Mouse (Mus musculus) limb, embryonic 11.5 days (tissue): ENCODE data around the gene Muc13. TPM values are rescaled to one million over a fixed set of nuclear protein-coding genes. Genes with fewer than 3 reads are reported as not detected.

Experiments used
- ATAC-seq: fragments of 200-750 bp; cut with Nextera tagmentation; 2 replicates; pipeline ENCODE4 v1.8.0; 2017; ENCODE audit warnings: low read depth; ENCODE audit not compliant: insufficient number of reproducible peaks, low FRiP score, low TSS enrichment
- DNase-seq: peaks from one replicate; pipeline ENCODE4 v3.0.0-alpha.2; 2015; ENCODE audit warnings: low spot score
- H3K27ac ChIP-seq: fragments of 300-500 bp; sonication (generic); replicated peaks from 2 replicates; pipeline ENCODE4 v1.5.1; 2014; ENCODE audit warnings: low read depth, mild to moderate bottlenecking, low read length
- H3K27me3 ChIP-seq: fragments of 300-500 bp; sonication (generic); 2 replicates; pipeline ENCODE4 v1.6.1; 2014; ENCODE audit warnings: mild to moderate bottlenecking, low read length, mixed read lengths; ENCODE audit not compliant: control insufficient read depth, insufficient read depth
- H3K36me3 ChIP-seq: fragments of 300-500 bp; sonication (generic); 2 replicates; pipeline ENCODE4 v1.6.1; 2014; ENCODE audit warnings: mild to moderate bottlenecking, low read length, moderate library complexity, mixed read lengths; ENCODE audit not compliant: control insufficient read depth, insufficient read depth
- H3K4me1 ChIP-seq: fragments of 300-500 bp; sonication (generic); 2 replicates; pipeline ENCODE4 v1.6.1; 2014; ENCODE audit warnings: low read length, mixed read lengths; ENCODE audit not compliant: control insufficient read depth, insufficient read depth
- H3K4me2 ChIP-seq: fragments of 300-500 bp; sonication (generic); 2 replicates; pipeline ENCODE4 v1.6.1; 2014; ENCODE audit warnings: low read depth, mild to moderate bottlenecking, moderate library complexity; ENCODE audit not compliant: severe bottlenecking
- H3K4me3 ChIP-seq: fragments of 300-500 bp; sonication (generic); 2 replicates; pipeline ENCODE4 v1.5.1; 2014; ENCODE audit warnings: low read depth, low read length
- H3K9ac ChIP-seq: fragments of 300-500 bp; sonication (generic); 2 replicates; pipeline ENCODE4 v1.6.1; 2014; ENCODE audit warnings: mild to moderate bottlenecking, low read length
- H3K9me3 ChIP-seq: fragments of 300-500 bp; sonication (generic); 2 replicates; pipeline ENCODE4 v1.6.1; 2016; ENCODE audit warnings: low read length; ENCODE audit not compliant: control insufficient read depth
- WGBS: fragments of 180-500 bp; shearing (Covaris S2); extraction: QIAGEN DNeasy Blood & Tissue Kit; methylation state at CpG from one replicate; pipeline ENCODE4 v1.1.7; 2014; 5-methylcytosine and 5-hydroxymethylcytosine counted together
- polyA plus RNA-seq: library from polyadenylated mRNA; unstranded; fragments of >200 nt; fragmentation: Nextera tagmentation; extraction: Ambion mirVana; gene quantifications from 2 replicates; pipeline ENCODE4 v1.2.1, GENCODE M21; 2014

Muc13 gene
- polyA plus RNA-seq, 1 experiment from 2014 or later, result 0.15 TPM

DNA sequence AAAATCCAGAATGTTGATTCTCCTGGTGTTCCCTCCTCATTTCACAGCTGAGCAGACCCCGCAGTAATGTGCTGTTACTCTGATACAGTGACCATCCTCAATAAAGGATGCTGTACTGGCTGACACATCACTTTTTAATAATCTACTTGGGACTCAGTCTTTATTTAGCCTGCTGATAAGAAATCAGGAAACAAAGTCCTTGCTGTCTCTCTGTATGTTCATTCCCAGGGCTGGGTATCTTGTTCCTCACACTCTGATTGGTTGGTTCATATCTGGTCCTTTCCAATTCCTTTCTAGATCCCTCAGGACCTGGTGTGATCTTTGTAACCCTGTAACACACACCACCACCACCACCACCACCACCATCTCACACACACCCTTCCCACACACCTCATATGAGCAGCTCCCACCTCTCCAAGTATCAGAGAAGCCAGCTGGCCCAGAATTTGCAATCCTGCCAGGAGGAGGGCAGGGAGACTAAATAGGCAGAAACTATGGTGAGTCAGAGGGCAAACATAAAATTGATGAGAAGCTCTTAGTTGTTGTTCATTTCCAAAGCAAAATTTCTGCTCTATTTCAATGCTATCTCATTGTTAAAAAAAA is 18.0 kb upstream of the Muc13 start:
- no peak for ATAC-seq
- Histone ChIP-seq H3K4me2 (no peak overlapping the region), H3K9ac (no peak overlapping the region), H3K4me1 (no peaks in the 10 kb centered on the region), H3K27ac (no peak overlapping the region), H3K9me3 (no peaks in the 10 kb centered on the region), H3K4me3 (no peak overlapping the region), H3K27me3 (no peaks in the 10 kb centered on the region), H3K36me3 (no peaks in the 10 kb centered on the region)
- no peak for DNase-seq
- 93% methylated on average over 1 of the region's 1 CpGs for WGBS

DNA sequence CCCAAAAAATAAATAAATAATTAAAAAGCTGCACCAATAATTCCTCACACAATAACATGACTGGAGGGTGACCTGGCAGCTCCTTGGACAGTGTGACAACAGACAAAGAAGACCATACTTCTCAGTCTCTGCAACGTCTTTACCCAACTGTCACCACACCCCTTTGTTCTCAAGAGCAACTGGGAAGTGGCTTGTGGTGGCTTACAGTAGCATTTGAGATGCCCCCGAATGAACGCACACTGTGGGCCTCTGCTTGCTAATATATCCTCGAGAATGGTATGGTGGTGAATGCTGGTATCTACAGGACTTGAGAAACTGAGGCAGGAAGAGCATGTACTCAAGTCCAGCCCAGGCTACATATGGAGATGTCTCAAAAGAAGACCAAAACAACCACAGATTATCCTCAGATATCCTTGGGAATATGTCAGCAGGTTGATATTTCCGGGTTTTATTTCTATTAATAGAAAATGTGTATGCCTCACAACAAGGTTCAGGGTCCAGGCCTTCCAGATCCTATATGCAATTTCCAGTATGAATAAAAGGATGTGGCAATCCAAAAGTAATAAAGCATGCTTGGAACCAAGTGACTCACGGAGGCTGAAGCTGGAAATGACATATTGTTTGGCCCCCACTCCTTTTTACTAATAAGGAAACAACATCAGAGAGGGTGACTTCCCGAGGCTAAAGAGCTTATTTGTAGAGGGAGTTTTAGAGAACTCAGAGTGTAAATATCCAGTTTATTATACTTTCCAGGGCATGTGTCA is 16.9 kb upstream of the Muc13 start:
- H3K9ac ChIP-seq, result no peak overlapping the region
- no peak overlapping the region for H3K4me2 ChIP-seq
- no peaks in the 10 kb centered on the region for H3K4me1 ChIP-seq
- no peaks in the 10 kb centered on the region for H3K36me3 ChIP-seq
- WGBS, result 85% methylated on average over 7 of the region's 7 CpGs
- ATAC-seq (no peak), DNase-seq (no peak)
- no peak overlapping the region for H3K27ac ChIP-seq
- H3K27me3 ChIP-seq, result no peaks in the 10 kb centered on the region
- no peaks in the 10 kb centered on the region for H3K9me3 ChIP-seq
- no peak overlapping the region for H3K4me3 ChIP-seq

DNA sequence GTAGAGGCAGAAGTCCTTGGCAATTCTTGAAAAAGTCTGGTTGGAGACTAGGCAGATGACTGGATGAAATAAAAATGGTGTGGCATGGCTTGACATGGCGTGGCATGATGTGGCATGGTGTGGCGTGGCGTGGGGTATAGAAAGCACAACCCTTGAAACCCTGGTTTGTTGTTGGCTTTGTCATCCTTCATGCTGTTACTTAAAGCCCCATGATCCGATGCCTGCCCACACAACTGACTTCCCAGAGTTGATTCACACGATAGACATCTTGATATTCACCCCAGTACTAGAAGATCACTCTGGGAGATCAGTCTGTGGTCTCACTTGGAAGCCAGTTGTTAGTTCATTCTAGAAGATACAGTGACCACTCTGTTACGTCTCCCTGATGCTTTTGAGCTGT is 16.2 kb upstream of the Muc13 start:
- WGBS, result 86% methylated on average over 6 of the region's 6 CpGs
- ATAC-seq (no peak), DNase-seq (no peak)
- Histone ChIP-seq H3K4me1 (no peaks in the 10 kb centered on the region), H3K4me2 (no peak overlapping the region), H3K27me3 (no peaks in the 10 kb centered on the region), H3K4me3 (no peak overlapping the region), H3K36me3 (no peaks in the 10 kb centered on the region), H3K27ac (no peak overlapping the region), H3K9ac (no peak overlapping the region), H3K9me3 (no peaks in the 10 kb centered on the region)

GRCm38 (mm10) chr16:33781789-33782728 is 11.8 kb upstream of the Muc13 start:
- DNase-seq, result no peak
- Histone ChIP-seq H3K4me2 (no peak overlapping the region), H3K27ac (no peak overlapping the region), H3K9ac (no peak overlapping the region), H3K4me1 (no peaks in the 10 kb centered on the region), H3K9me3 (no peaks in the 10 kb centered on the region), H3K4me3 (no peak overlapping the region), H3K27me3 (no peaks in the 10 kb centered on the region), H3K36me3 (no peaks in the 10 kb centered on the region)
- 71% methylated on average over 5 of the region's 5 CpGs for WGBS
- ATAC-seq, result no peak

DNA sequence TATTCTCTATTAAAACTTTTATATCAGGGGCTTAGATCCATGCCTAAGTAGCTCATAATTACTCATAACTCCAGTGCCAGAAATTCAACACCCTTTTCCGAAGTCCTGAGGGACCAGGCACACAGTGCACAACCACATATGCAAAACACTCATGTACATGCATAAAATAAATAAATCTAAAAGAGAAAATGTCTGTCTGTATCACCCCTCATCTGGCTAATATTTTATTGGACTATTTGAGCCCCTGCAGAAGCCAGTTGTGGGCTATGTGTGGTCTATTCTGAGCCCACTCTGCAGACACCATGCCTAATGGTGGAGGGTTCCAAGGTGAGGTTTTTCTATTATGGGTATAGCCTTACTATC is 11.1 kb upstream of the Muc13 start:
- 90% methylated on average over 1 of the region's 1 CpGs for WGBS
- Histone ChIP-seq H3K4me3 (no peak overlapping the region), H3K36me3 (no peaks in the 10 kb centered on the region), H3K27me3 (no peaks in the 10 kb centered on the region), H3K4me1 (no peaks in the 10 kb centered on the region), H3K9me3 (no peaks in the 10 kb centered on the region), H3K9ac (no peak overlapping the region), H3K27ac (no peak overlapping the region), H3K4me2 (no peak overlapping the region)
- ATAC-seq (no peak), DNase-seq (no peak)

DNA sequence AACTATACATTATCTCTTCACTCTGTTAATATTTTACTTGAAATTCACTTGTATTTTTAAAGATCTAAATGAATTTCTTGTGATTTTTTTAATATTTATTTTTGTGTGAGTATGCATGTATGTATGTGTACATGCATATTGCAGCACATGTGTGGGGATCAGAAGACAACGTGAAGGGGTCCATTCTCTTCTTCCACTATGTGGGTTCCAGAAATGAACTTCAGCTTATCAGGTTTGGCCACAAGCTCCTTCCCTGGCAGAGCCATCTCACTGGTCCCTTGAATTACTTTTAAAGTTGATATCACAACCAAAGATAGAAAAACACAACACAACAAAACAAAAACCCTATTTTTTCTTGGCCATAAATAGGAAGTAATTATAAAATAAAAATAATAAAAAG is 9.3 kb upstream of the Muc13 start:
- H3K4me2 ChIP-seq, result no peak overlapping the region
- H3K36me3 ChIP-seq, result no peaks in the 10 kb centered on the region
- no peak overlapping the region for H3K9ac ChIP-seq
- no peaks in the 10 kb centered on the region for H3K4me1 ChIP-seq
- no peak overlapping the region for H3K27ac ChIP-seq
- ATAC-seq, result no peak
- H3K27me3 ChIP-seq, result no peaks in the 10 kb centered on the region
- 83% methylated on average over 1 of the region's 1 CpGs for WGBS
- no peak for DNase-seq
- no peak overlapping the region for H3K4me3 ChIP-seq
- no peaks in the 10 kb centered on the region for H3K9me3 ChIP-seq

DNA sequence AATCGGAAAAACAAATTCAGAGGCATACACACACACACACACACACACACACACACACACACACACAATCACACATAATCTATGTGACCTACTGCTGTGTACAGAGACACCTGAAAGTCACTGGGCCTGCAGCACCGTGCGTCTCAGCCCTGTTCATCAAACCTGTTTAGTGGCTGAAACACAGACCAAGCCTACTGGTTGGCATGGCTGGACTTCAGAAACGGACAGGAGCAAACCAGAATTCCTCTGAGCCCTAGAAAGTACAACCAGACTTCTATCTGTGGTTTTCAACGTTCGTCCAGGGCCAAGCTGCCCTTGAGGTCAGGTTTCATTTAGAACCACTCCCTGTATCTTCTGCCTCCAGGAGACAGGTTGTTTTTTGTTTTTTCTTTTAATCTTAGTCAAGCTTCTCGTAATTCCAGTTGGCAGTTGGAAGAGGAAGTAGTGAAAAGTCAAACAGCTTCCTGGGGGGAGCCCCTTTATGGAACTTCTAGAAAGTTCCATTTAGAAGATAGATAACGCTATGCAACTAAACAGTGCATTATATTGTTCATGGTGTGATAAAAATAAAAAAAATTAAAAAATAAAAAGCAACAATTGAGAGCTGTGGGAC is 8.6 kb upstream of the Muc13 start:
- Histone ChIP-seq H3K4me2 (no peak overlapping the region), H3K9me3 (no peaks in the 10 kb centered on the region), H3K9ac (no peak overlapping the region), H3K4me3 (no peak overlapping the region), H3K27ac (no peak overlapping the region), H3K4me1 (no peaks in the 10 kb centered on the region), H3K27me3 (no peaks in the 10 kb centered on the region), H3K36me3 (no peaks in the 10 kb centered on the region)
- DNase-seq (no peak), ATAC-seq (no peak)
- WGBS, result 76% methylated on average over 8 of the region's 8 CpGs

DNA sequence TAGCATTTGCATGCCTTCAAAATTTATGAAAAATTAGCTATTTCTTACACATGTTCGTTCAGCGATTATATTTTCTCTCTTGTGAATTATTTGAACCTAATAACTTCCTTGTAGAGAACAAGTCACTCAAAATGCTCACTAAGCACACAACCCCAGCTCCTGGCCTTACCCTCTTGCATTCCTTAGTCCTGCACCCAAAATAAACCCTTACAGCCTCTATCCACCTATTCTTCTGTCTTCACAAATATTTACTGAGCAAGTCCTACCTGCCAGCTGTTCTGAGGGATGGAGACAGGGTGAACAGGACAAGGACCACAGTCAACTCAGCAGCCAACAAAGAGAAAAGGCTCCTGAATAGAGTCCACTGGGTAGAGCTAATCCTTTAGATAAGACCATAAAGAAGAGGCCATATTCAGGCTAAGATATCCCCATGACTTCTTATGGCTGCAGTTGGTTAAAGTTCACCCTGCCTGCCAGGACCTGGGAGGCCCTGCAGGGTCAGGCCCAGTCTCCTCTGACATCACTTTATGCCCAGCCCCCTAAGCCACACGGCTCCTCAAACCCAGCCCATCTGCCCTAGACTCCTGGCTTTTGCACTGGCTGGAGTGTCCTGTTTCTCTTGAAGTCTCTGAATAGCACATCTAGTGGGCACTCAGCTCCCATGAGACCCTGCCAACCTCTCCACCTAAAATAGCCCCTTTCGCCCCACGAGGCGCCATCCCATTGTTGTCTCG is 7.0 kb upstream of the Muc13 start:
- H3K36me3 ChIP-seq, result no peaks in the 10 kb centered on the region
- H3K27ac ChIP-seq, result no peak overlapping the region
- H3K9me3 ChIP-seq, result no peaks in the 10 kb centered on the region
- no peak overlapping the region for H3K4me2 ChIP-seq
- no peak overlapping the region for H3K4me3 ChIP-seq
- H3K27me3 ChIP-seq, result no peaks in the 10 kb centered on the region
- no peak overlapping the region for H3K9ac ChIP-seq
- WGBS, result 85% methylated on average over 7 of the region's 7 CpGs
- no peak for DNase-seq
- ATAC-seq, result no peak
- H3K4me1 ChIP-seq, result no peaks in the 10 kb centered on the region
